Mouse (Mus musculus) liver, embryonic 13.5 days (tissue): Measurements from ENCODE around the gene Actg2. TPM values are rescaled to one million over a fixed set of nuclear protein-coding genes. Genes with fewer than 3 reads are reported as not detected.

ENCODE experiments used
- ATAC-seq: fragments of 200-750 bp; cut with Nextera tagmentation; 2 replicates; pipeline ENCODE4 v1.8.0; 2017; ENCODE audit warnings: low read depth, mild to moderate bottlenecking, moderate number of reproducible peaks, moderate library complexity
- DNase-seq: peaks from one replicate; pipeline ENCODE4 v3.0.0; 2022
- H3K27ac ChIP-seq: fragments of 300-500 bp; sonication (generic); 2 replicates; pipeline ENCODE4 v1.5.1; 2015; ENCODE audit warnings: moderate library complexity, mild to moderate bottlenecking, inconsistent platforms
- H3K27me3 ChIP-seq: fragments of 300-500 bp; sonication (generic); 2 replicates; pipeline ENCODE4 v1.6.1; 2015; ENCODE audit warnings: mild to moderate bottlenecking, inconsistent platforms
- H3K36me3 ChIP-seq: fragments of 300-500 bp; sonication (generic); 2 replicates; pipeline ENCODE4 v1.6.1; 2015; ENCODE audit warnings: mild to moderate bottlenecking, inconsistent platforms
- H3K4me1 ChIP-seq: fragments of 300-500 bp; sonication (generic); replicated peaks from 2 replicates; pipeline ENCODE4 v1.6.1; 2015; ENCODE audit warnings: inconsistent platforms
- H3K4me2 ChIP-seq: fragments of 300-500 bp; sonication (generic); 2 replicates; pipeline ENCODE4 v1.6.1; 2015; ENCODE audit warnings: inconsistent platforms, mild to moderate bottlenecking, moderate library complexity
- H3K4me3 ChIP-seq: fragments of 300-500 bp; sonication (generic); replicated peaks from 2 replicates; pipeline ENCODE4 v1.5.1; 2015; ENCODE audit warnings: mild to moderate bottlenecking, inconsistent platforms
- H3K9ac ChIP-seq: fragments of 300-500 bp; sonication (generic); 2 replicates; pipeline ENCODE4 v1.6.1; 2015; ENCODE audit warnings: mild to moderate bottlenecking, inconsistent platforms
- H3K9me3 ChIP-seq: fragments of 300-500 bp; sonication (generic); replicated peaks from 2 replicates; pipeline ENCODE4 v1.6.1; 2016; ENCODE audit warnings: inconsistent platforms
- WGBS: fragments of 180-500 bp; shearing (Covaris S2); methylation state at CpG from one replicate; pipeline ENCODE4 v1.1.7; 2015; ENCODE audit not compliant: insufficient replicate concordance; 5-methylcytosine and 5-hydroxymethylcytosine counted together
- polyA plus RNA-seq: library from polyadenylated mRNA; unstranded; fragments of >200 nt; fragmentation: Nextera tagmentation; extraction: Ambion mirVana; gene quantifications from 2 replicates; pipeline ENCODE4 v1.2.1, GENCODE M21; 2015

Gene Actg2
- polyA plus RNA-seq, 1 experiment from 2014 or later, result 6.1 TPM

- 59% methylated on average over 4 of the region's 4 CpGs for whole genome bisulfite sequencing
- Histone ChIP-seq H3K4me1 (peaks cover 12% of the 10 kb centered on the region), H3K9me3 (no peaks in the 10 kb centered on the region), H3K27me3 (no peaks in the 10 kb centered on the region), H3K4me3 (no peak overlapping the region), H3K4me2 (no peak overlapping the region), H3K9ac (no peak overlapping the region), H3K36me3 (peaks cover 31% of the 10 kb centered on the region), H3K27ac (no peak overlapping the region)
- no peak for ATAC-seq
- DNase-seq, result no peak
Measured at GRCm38 (mm10) chr6:83478217-83478616, 57.8 kb downstream of the Actg2 start.

- no peak for ATAC-seq
- H3K27me3 ChIP-seq, result no peaks in the 10 kb centered on the region
- WGBS, result 56% methylated on average over 7 of the region's 7 CpGs
Measured at GRCm38 (mm10) chr6:83475431-83475830, 60.6 kb downstream of the Actg2 start.

GRCm38 (mm10) chr6:83473240-83473639 is 62.8 kb downstream of the Actg2 start:
- Histone ChIP-seq H3K27ac (no peak overlapping the region), H3K36me3 (no peaks in the 10 kb centered on the region), H3K9me3 (no peaks in the 10 kb centered on the region), H3K4me1 (no peaks in the 10 kb centered on the region), H3K4me2 (no peak overlapping the region), H3K27me3 (no peaks in the 10 kb centered on the region), H3K4me3 (no peak overlapping the region), H3K9ac (no peak overlapping the region)
- DNase-seq, result no peak
- ATAC-seq, result no peak
- WGBS, result 82% methylated on average over 9 of the region's 9 CpGs

More at GRCm38 (mm10) chr6:83475431-83475830, 60.6 kb downstream of the Actg2 start:
- DNase-seq, result no peak
- Histone ChIP-seq H3K9ac (no peak overlapping the region), H3K4me2 (no peak overlapping the region), H3K4me1 (no peaks in the 10 kb centered on the region), H3K9me3 (no peaks in the 10 kb centered on the region), H3K36me3 (peaks cover 16% of the 10 kb centered on the region), H3K4me3 (no peak overlapping the region), H3K27ac (no peak overlapping the region)

- H3K4me2 ChIP-seq, result no peak overlapping the region
- WGBS, result 82% methylated on average over 7 of the region's 7 CpGs
- DNase-seq (no peak), ATAC-seq (no peak)
- no peak overlapping the region for H3K27ac ChIP-seq
- no peaks in the 10 kb centered on the region for H3K4me1 ChIP-seq
- no peaks in the 10 kb centered on the region for H3K9me3 ChIP-seq
- no peaks in the 10 kb centered on the region for H3K36me3 ChIP-seq
- H3K4me3 ChIP-seq, result no peak overlapping the region
- no peaks in the 10 kb centered on the region for H3K27me3 ChIP-seq
- no peak overlapping the region for H3K9ac ChIP-seq
Measured at GRCm38 (mm10) chr6:83471739-83472138, 64.3 kb downstream of the Actg2 start.

- H3K4me2 ChIP-seq, result no peak overlapping the region
- H3K9me3 ChIP-seq, result no peaks in the 10 kb centered on the region
- H3K4me1 ChIP-seq, result peaks cover 19% of the 10 kb centered on the region
- H3K27ac ChIP-seq, result no peak overlapping the region
- no peaks in the 10 kb centered on the region for H3K27me3 ChIP-seq
- H3K4me3 ChIP-seq, result no peak overlapping the region
- H3K9ac ChIP-seq, result no peak overlapping the region
- ATAC-seq (no peak), DNase-seq (no peak)
- no peaks in the 10 kb centered on the region for H3K36me3 ChIP-seq
Measured at GRCm38 (mm10) chr6:83464011-83464410, 72.1 kb downstream of the Actg2 start.

Other genes with a start within 250 kb of the Actg2 start
- gene Mthfd2, start 210.4 kb downstream of the Actg2 start, polyA plus RNA-seq, result 90.3 and 106 TPM in 2 replicates
- gene Mob1a, start 210.2 kb downstream of the Actg2 start, polyA plus RNA-seq, result 36.9 and 46.5 TPM in 2 replicates
- 329 and 343 TPM in 2 replicates for gene Bola3, start 187.1 kb downstream of the Actg2 start, polyA plus RNA-seq
- 10.4 and 13.3 TPM in 2 replicates for gene Tet3, start 77.2 kb downstream of the Actg2 start, polyA plus RNA-seq
- gene Dguok, start 29.3 kb downstream of the Actg2 start, polyA plus RNA-seq, result 25.3 and 29.1 TPM in 2 replicates
- gene Stambp, start 36.5 kb upstream of the Actg2 start, polyA plus RNA-seq, result 10.8 and 14.1 TPM in 2 replicates
- gene Clec4f, start 119.9 kb upstream of the Actg2 start, polyA plus RNA-seq, result 3.1 and 3.7 TPM in 2 replicates
- 0.15 and 0.28 TPM in 2 replicates for gene Cd207, start 141.6 kb upstream of the Actg2 start, polyA plus RNA-seq
- not detected in 2 replicates for gene Vax2, start 175.0 kb upstream of the Actg2 start, polyA plus RNA-seq
- not detected in 2 replicates for gene Atp6v1b1, start 206.7 kb upstream of the Actg2 start, polyA plus RNA-seq
- gene Ankrd53, start 226.4 kb upstream of the Actg2 start, polyA plus RNA-seq, result not detected in 2 replicates
- gene Tex261, start 239.5 kb upstream of the Actg2 start, polyA plus RNA-seq, result 50.1 and 57.5 TPM in 2 replicates